Mouse (Mus musculus) liver, postnatal 0 days (tissue): ENCODE results near the gene Map3k15.

Experiments
- CTCF ChIP-seq: sonication (generic); IDR thresholded peaks from 2 replicates; pipeline ENCODE4 v1.5.1; 2016; ENCODE audit warnings: antibody characterized with exemption, low read depth
- EP300 ChIP-seq: IDR thresholded peaks from 2 replicates; pipeline ENCODE4 v1.6.1; 2016; ENCODE audit warnings: antibody characterized with exemption, low read depth, mild to moderate bottlenecking

- TF ChIP-seq CTCF (no peak), EP300 (no peak)
These were observed 176.0 kb downstream of the Map3k15 start for GRCm38 (mm10) chrX:160164259-160164658.
